Mouse (Mus musculus) cerebellum, adult 2 months (tissue): ENCODE data around the gene Crybg2.

Source experiments
- CTCF ChIP-seq: fragments of 200-500 bp; IDR thresholded peaks from 2 replicates; pipeline ENCODE4 v1.5.1; 2011; ENCODE audit warnings: low read depth, mild to moderate bottlenecking, control low read depth, low read length, moderate library complexity, borderline replicate concordance; ENCODE audit not compliant: insufficient read depth
- POLR2A ChIP-seq: fragments of 200-500 bp; IDR thresholded peaks from 2 replicates; pipeline ENCODE4 v1.6.1; 2011; ENCODE audit warnings: low read length, control low read depth, borderline replicate concordance; ENCODE audit not compliant: insufficient read depth

GRCm38 (mm10) chr4:134114038-134114437, 53.4 kb downstream of the Crybg2 start:
- no peak for TF ChIP-seq CTCF
- TF ChIP-seq POLR2A = no peak
